Mouse (Mus musculus) stomach, postnatal 0 days (tissue): ENCODE results near the gene Zfp219.

ENCODE experiments used
- CTCF ChIP-seq: IDR thresholded peaks from 2 replicates; pipeline ENCODE4 v1.5.1; 2016; ENCODE audit warnings: antibody characterized with exemption, low read depth, mild to moderate bottlenecking, moderate library complexity
- EP300 ChIP-seq: optimal IDR thresholded peaks from 2 replicates; pipeline ENCODE3; 2016; ENCODE audit warnings: antibody characterized with exemption

DNA sequence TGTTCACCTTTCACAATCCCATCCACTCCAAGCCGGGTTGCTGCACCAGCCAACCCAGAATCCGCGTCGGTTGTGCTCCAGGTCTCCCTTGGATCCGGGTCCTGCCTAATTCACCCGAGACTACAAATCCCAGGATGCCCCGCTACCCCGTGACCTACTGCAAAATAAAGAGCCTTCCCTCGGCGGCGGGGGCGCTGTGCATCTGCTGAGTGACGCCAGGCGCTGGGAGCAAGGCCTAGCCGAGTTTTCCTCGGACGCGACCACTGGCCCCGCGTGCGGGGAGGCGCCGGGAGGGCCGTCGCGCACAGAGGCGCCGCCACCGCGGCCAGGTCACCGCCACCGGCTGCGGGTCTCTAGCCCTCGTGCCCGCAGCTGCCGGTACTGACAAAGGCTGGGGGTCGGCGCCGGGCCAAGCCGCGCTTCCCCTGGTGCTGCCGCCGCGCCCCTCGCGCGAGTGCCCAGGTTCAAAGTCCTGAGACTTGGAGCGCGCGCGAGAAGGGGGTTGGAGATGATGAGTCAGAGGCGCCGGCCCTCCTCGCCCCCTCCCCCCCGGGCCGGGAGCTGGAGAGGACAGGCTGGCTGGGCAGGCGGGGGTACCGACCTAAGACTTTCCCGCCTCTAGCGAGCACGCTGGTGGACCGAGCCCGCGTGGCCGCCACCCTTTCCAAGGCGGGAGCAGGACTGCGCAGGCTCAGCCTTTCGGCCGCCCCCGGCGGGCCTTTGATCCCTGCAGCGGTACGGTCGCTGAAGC is 768 bp downstream of the Zfp219 start:
- TF ChIP-seq EP300 (peak; percentile 65), CTCF (peak; percentile 67)
